Mouse (Mus musculus) midbrain, embryonic 11.5 days (tissue): ENCODE results near the gene Epyc. TPM values are rescaled to one million over a fixed set of nuclear protein-coding genes. Genes with fewer than 3 reads are reported as not detected.
A peak's percentile ranks its signal among the peaks of the same experiment; 100 is the strongest.
"Not testable (repeated sequence)": the region's sequence is repeated elsewhere in the genome, so short reads cannot be mapped to it uniquely, and the experiment has no call there.

Source experiments
- ATAC-seq: fragments of 200-750 bp; cut with Nextera tagmentation; 2 replicates; pipeline ENCODE4 v1.8.0; 2017; ENCODE audit warnings: moderate TSS enrichment, moderate library complexity; ENCODE audit not compliant: low FRiP score
- DNase-seq: peaks from one replicate; pipeline ENCODE4 v3.0.0; 2015; ENCODE audit warnings: low spot score; ENCODE audit errors: missing footprints
- H3K27ac ChIP-seq: fragments of 300-500 bp; sonication (generic); 2 replicates; pipeline ENCODE4 v1.5.1; 2014; ENCODE audit warnings: low read depth, low read length
- H3K27me3 ChIP-seq: fragments of 300-500 bp; sonication (generic); 2 replicates; pipeline ENCODE4 v1.6.1; 2014; ENCODE audit warnings: mild to moderate bottlenecking, low read length, moderate library complexity, mixed read lengths; ENCODE audit not compliant: control insufficient read depth, insufficient read depth
- H3K36me3 ChIP-seq: fragments of 300-500 bp; sonication (generic); 2 replicates; pipeline ENCODE4 v1.6.1; 2014; ENCODE audit warnings: mild to moderate bottlenecking, low read length, moderate library complexity, mixed read lengths; ENCODE audit not compliant: control insufficient read depth, insufficient read depth
- H3K4me1 ChIP-seq: fragments of 300-500 bp; sonication (generic); 2 replicates; pipeline ENCODE4 v1.6.1; 2014; ENCODE audit warnings: low read length; ENCODE audit not compliant: control insufficient read depth, insufficient read depth
- H3K4me2 ChIP-seq: fragments of 300-500 bp; sonication (generic); 2 replicates; pipeline ENCODE4 v1.6.1; 2014; ENCODE audit warnings: mild to moderate bottlenecking, moderate library complexity
- H3K4me3 ChIP-seq: fragments of 300-500 bp; sonication (generic); 2 replicates; pipeline ENCODE4 v1.5.1; 2014; ENCODE audit warnings: low read depth, low read length
- H3K9ac ChIP-seq: fragments of 300-500 bp; sonication (generic); 2 replicates; pipeline ENCODE4 v1.6.1; 2014; ENCODE audit warnings: low read length
- H3K9me3 ChIP-seq: fragments of 300-500 bp; sonication (generic); 2 replicates; pipeline ENCODE4 v1.6.1; 2016; ENCODE audit warnings: low read length; ENCODE audit not compliant: control insufficient read depth
- WGBS: fragments of 180-500 bp; shearing (Covaris S2); extraction: QIAGEN DNeasy Blood & Tissue Kit; methylation state at CpG from one replicate; pipeline ENCODE4 v1.1.7; 2014; 5-methylcytosine and 5-hydroxymethylcytosine counted together
- polyA plus RNA-seq: library from polyadenylated mRNA; unstranded; fragments of >200 nt; fragmentation: Nextera tagmentation; extraction: Ambion mirVana; gene quantifications from 2 replicates; pipeline ENCODE4 v1.2.1, GENCODE M21; 2014

The Epyc gene
- polyA plus RNA-seq, 1 experiment from 2014 or later, result 5.5 TPM

DNA sequence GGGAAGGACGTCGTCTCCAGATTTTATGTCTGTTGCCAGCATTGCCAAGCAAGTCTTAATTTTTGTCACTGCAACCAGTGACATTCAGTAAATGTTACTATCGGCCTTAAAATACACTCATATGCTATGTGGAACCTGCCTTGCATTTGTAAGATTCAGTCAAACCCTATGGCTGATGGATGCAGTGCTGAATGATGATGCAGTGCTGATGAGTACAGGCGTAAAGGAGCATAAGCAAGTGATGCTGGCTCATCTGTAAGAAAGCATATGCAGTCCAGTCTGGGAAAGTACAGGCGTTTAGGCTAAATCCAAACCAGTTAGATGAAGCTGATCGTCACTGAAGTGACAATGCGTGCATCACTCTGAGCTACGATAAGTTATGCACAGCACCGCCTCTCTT is 78.8 kb downstream of the Epyc start:
- Histone ChIP-seq H3K9ac (no peak overlapping the region), H3K27ac (no peak overlapping the region), H3K36me3 (no peaks in the 10 kb centered on the region), H3K27me3 (no peaks in the 10 kb centered on the region), H3K9me3 (no peaks in the 10 kb centered on the region), H3K4me1 (no peaks in the 10 kb centered on the region), H3K4me2 (no peak overlapping the region), H3K4me3 (no peak overlapping the region)
- DNase-seq, result peak; percentile 60
- 94% methylated on average over 9 of the region's 9 CpGs for WGBS
- no peak for ATAC-seq

DNA sequence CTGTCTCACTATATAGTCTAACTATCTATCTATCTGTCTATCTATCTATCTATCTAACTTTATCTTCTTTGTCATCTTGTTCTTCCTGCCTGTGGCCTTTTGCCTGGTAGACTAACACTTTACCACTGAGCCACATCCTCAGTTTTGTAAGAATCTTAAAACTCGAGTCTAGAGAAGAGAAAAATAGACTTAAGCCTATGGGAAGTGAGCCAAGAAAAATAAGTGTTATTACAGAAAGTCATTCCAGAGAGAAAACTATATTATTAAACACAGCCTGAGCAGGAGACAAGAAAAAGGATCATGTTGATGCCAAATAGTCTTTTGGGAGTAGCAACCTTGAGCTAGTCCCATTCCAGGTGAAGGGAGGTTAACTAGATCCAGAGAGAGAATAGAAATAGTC is 82.1 kb downstream of the Epyc start:
- Histone ChIP-seq H3K9ac (no peak overlapping the region), H3K4me3 (no peak overlapping the region), H3K27ac (no peak overlapping the region), H3K27me3 (no peaks in the 10 kb centered on the region), H3K36me3 (no peaks in the 10 kb centered on the region), H3K4me1 (no peaks in the 10 kb centered on the region), H3K4me2 (no peak overlapping the region), H3K9me3 (no peaks in the 10 kb centered on the region)
- WGBS, result 59% methylated on average over 1 of the region's 1 CpGs
- DNase-seq (peak; percentile 53), ATAC-seq (no peak)

DNA sequence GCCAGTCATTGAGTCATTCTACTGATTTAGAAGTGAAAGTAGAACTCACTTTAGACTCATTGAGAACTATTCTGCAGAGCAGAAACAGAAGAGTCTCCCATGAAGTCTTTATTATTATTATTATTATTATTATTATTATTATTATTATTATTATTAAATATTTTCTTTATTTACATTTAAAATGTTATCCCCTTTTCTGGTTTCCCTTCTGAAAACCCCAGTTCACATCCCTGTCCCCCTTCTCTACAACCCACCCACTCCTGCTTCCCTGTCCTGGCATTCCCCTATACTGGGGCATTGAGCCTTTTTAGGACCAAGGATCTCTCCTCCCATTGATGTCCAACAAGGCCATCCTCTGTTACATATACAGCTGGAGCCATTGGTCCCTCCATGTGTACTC is 82.8 kb downstream of the Epyc start, which contains the start of gene C030005K15Rik:
TSS of gene C030005K15Rik (minus strand) at position 101 of the 400 bp plus-strand sequence.
- not testable (repeated sequence) for H3K9me3 ChIP-seq, H3K27me3 ChIP-seq, H3K9ac ChIP-seq, ATAC-seq, H3K4me1 ChIP-seq, H3K36me3 ChIP-seq, H3K4me3 ChIP-seq, DNase-seq, H3K27ac ChIP-seq, H3K4me2 ChIP-seq

Other genes starting within 250 kb of the Epyc start
- 26.2 and 30.6 TPM in 2 replicates for gene Dcn, start 164.5 kb upstream of the Epyc start, polyA plus RNA-seq
- 131 and 148 TPM in 2 replicates for gene Lum, start 78.9 kb upstream of the Epyc start, polyA plus RNA-seq
- 0.19 and 0.21 TPM in 2 replicates for gene Kera, start 37.2 kb upstream of the Epyc start, polyA plus RNA-seq
- gene Ccer1, start 49.0 kb downstream of the Epyc start, polyA plus RNA-seq, result not detected in 2 replicates
- not detected in 2 replicates for gene C030005K15Rik, start 82.7 kb downstream of the Epyc start, polyA plus RNA-seq